Comparison of ENCODE assay signal across 19 mouse cellular contexts in the genomic region with DNA sequence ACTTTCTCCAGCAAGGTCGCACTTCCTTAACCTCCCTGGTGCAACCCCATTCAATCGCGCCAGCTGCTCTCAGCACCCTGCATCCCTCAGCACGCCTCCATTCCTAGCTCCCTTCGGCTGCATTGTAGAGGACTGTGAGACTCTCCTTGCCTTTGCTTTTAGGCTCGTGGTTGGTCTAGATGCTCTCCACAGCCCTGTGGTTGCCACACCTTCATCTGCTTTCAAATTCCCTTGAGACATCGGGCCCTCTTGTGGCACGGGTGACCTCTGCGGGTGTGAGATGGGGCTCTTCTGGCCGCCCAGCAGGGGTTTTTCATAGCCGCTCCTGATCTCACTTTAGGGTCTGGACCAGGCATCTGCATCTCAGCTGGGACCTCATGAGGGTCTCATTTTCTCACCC.
"Had no signal": no experiment of that assay in that cellular context is flagged by ENCODE, and none has a peak within 500 bp of the region (broad histone marks: within the 10 kb centered on the region; RNA-seq: fewer than 3 reads in every experiment).

No protein-coding gene starts in this region.

- H3K9me3 ChIP-seq: limb, embryonic 10.5 days; limb, embryonic 13.5 days; liver, embryonic 12.5 days; liver, embryonic 15.5 days; neural tube, embryonic 13.5 days had no signal

- H3K4me2 ChIP-seq: limb, embryonic 13.5 days; liver, embryonic 12.5 days; liver, embryonic 15.5 days; midbrain, embryonic 12.5 days; neural tube, embryonic 13.5 days had no signal

- ATAC-seq: liver, embryonic 12.5 days; midbrain, embryonic 16.5 days had no signal

- DNase-seq: kidney, adult 18-20 months; kidney, adult 9 months; kidney, postnatal 14 days; kidney, postnatal 4 days; liver; lung, adult 2 months; lung, postnatal 14 days; lung, postnatal 4 days; retina, postnatal 1 day; thymus, postnatal 25 days had no signal

- H3K4me3 ChIP-seq: limb, embryonic 10.5 days; limb, embryonic 13.5 days; liver, embryonic 12.5 days; liver, embryonic 15.5 days; midbrain, embryonic 12.5 days; myocyte; neural tube, embryonic 13.5 days had no signal

- H3K9ac ChIP-seq: limb, embryonic 13.5 days; liver, embryonic 12.5 days; liver, embryonic 15.5 days; midbrain, embryonic 12.5 days; neural tube, embryonic 13.5 days had no signal

- H3K36me3 ChIP-seq: limb, embryonic 10.5 days; limb, embryonic 13.5 days; liver, embryonic 12.5 days; liver, embryonic 15.5 days; midbrain, embryonic 12.5 days; neural tube, embryonic 13.5 days had no signal

- H3K27ac ChIP-seq: limb, embryonic 10.5 days; limb, embryonic 13.5 days; liver, embryonic 12.5 days; liver, embryonic 15.5 days; midbrain, embryonic 12.5 days; neural tube, embryonic 13.5 days; stomach, postnatal 0 days had no signal
